Mouse (Mus musculus) lung, embryonic 15.5 days (tissue): ENCODE results near the gene Nfat5. TPM values are rescaled to one million over a fixed set of nuclear protein-coding genes. Genes with fewer than 3 reads are reported as not detected.

ENCODE experiments used
- ATAC-seq: fragments of 200-750 bp; cut with Nextera tagmentation; 2 replicates; pipeline ENCODE4 v1.8.0; 2017; ENCODE audit warnings: moderate number of reproducible peaks, borderline replicate concordance; ENCODE audit not compliant: low FRiP score, low TSS enrichment; ENCODE audit errors: extremely low read depth
- H3K27ac ChIP-seq: fragments of 300-500 bp; sonication (generic); 2 replicates; pipeline ENCODE4 v1.5.1; 2015; ENCODE audit warnings: moderate library complexity, mild to moderate bottlenecking, inconsistent platforms
- H3K27me3 ChIP-seq: fragments of 300-500 bp; sonication (generic); 2 replicates; pipeline ENCODE4 v1.6.1; 2015; ENCODE audit warnings: inconsistent platforms
- H3K36me3 ChIP-seq: fragments of 300-500 bp; sonication (generic); 2 replicates; pipeline ENCODE4 v1.6.1; 2015; ENCODE audit warnings: inconsistent platforms
- H3K4me1 ChIP-seq: fragments of 300-500 bp; sonication (generic); 2 replicates; pipeline ENCODE4 v1.6.1; 2015; ENCODE audit warnings: inconsistent platforms
- H3K4me2 ChIP-seq: fragments of 300-500 bp; sonication (generic); 2 replicates; pipeline ENCODE4 v1.6.1; 2015; ENCODE audit warnings: inconsistent platforms, mild to moderate bottlenecking, moderate library complexity
- H3K4me3 ChIP-seq: fragments of 300-500 bp; sonication (generic); 2 replicates; pipeline ENCODE4 v1.5.1; 2015; ENCODE audit warnings: mild to moderate bottlenecking, inconsistent platforms
- H3K9ac ChIP-seq: fragments of 300-500 bp; sonication (generic); 2 replicates; pipeline ENCODE4 v1.6.1; 2015; ENCODE audit warnings: inconsistent platforms
- H3K9me3 ChIP-seq: fragments of 300-500 bp; sonication (generic); 2 replicates; pipeline ENCODE4 v1.6.1; 2016; ENCODE audit warnings: inconsistent platforms
- WGBS: fragments of 180-500 bp; shearing (Covaris S2); methylation state at CpG from one replicate; pipeline ENCODE4 v1.1.7; 2015; 5-methylcytosine and 5-hydroxymethylcytosine counted together
- polyA plus RNA-seq: library from polyadenylated mRNA; unstranded; fragments of >200 nt; fragmentation: Nextera tagmentation; extraction: Ambion mirVana; gene quantifications from 2 replicates; pipeline ENCODE4 v1.2.1, GENCODE M21; 2015

Gene Nfat5
- polyA plus RNA-seq, 1 experiment from 2014 or later, result 12.5 TPM

DNA sequence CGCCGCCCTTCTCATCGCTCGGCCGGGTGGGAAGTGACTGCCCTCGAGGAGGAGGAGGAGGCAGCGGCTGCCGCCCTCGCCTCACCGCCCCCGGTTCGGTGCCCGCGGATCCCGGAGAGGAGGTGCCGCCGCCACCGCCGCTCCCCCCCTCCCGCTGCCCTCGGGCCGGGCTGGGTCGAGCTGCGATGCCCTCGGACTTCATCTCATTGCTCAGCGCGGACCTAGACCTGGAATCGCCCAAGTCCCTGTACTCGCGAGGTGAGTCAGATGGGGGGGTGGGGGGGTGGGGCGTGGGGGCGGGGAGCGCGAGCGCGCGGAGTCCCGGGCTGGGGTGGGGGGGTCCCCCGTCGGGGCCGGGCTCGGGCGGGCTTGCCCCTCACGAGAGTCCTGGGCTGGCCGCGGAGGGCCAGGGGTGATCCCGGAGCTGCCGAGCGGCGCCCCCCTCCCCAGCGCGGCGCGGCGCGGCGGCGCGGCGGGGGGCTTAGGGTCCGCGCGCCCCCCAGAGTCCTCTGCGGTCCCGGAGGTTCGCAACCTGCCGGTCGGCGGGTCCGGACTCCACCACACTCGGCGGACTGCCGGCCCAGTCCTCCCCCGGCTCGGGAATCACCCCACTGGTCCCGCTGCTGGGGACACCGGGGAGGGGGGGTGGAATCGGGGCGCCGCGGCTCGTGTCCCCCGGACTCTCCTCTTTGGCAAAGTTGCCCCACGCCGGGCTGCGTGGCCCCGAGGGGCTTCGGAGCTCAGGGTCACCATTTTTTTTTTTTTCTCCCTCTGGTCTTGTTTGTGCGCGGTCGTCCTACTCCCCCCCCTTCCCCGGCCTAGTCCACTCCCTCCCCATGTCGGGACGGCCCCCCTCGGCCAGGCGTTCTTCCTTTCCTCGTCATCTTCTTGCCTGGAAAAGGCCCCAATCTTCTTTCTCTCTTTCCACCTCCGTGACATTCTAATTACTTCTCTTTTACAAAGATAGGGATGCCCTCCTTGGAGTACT, 665 bp downstream of the Nfat5 start:
- Histone ChIP-seq H3K4me1 (peaks cover 12% of the 10 kb centered on the region), H3K4me3 (peak overlapping the region; percentile 99), H3K9me3 (no peaks in the 10 kb centered on the region), H3K9ac (peak overlapping the region; percentile 70), H3K27ac (peak overlapping the region; percentile 97), H3K27me3 (no peaks in the 10 kb centered on the region), H3K36me3 (no peaks in the 10 kb centered on the region), H3K4me2 (peak overlapping the region; percentile 56)
- peak; percentile 56 for ATAC-seq
- under 1% methylated on average over 52 of the region's 98 CpGs for WGBS

DNA sequence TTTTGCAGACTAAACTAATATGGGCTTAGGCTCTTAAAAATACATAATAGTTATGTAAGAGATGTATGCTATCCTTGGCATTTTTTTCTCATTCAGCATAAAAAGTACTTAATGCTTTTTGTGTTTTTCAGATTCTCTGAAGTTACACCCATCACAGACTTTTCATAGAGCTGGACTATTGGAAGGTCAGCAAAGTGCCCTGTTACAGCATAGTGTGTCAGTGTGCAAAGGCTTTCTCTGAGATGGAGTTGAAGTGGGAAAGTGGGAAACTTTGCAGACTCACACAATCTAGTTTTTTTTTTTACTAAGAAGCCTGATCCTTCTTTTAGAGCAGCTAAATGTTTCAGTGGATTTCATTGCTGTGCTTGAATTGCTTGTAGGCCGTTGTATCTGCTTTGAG, 2.2 kb downstream of the Nfat5 start:
- peak overlapping the region; percentile 56; the same call in 1 of the 2 replicates for H3K4me2 ChIP-seq
- no peak overlapping the region for H3K9ac ChIP-seq
- H3K36me3 ChIP-seq, result no peaks in the 10 kb centered on the region
- H3K4me3 ChIP-seq, result no peak overlapping the region
- H3K27me3 ChIP-seq, result no peaks in the 10 kb centered on the region
- H3K27ac ChIP-seq, result no peak overlapping the region
- H3K4me1 ChIP-seq, result peaks cover 12% of the 10 kb centered on the region
- H3K9me3 ChIP-seq, result no peaks in the 10 kb centered on the region
- 69% methylated on average over 1 of the region's 1 CpGs for WGBS
- no peak for ATAC-seq

DNA sequence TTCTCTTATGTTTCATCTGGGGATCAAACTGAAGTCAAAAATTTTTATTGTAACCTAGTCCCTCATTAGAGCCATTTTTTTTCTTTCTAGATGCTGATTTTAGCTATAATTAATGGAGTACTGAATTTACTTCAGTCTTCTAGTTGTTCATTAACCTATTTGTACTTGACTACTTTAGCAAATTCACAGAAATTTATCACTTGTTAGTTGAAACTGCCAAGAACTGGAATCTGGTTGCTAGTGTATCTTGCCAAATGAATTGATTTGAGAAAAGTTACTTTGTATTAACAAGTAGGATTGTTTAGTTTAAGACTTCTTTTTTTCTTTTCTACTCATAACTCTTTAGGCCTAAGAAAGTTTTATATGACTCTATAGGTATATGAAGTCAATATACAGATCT, 18.6 kb downstream of the Nfat5 start:
- no peaks in the 10 kb centered on the region for H3K4me1 ChIP-seq

DNA sequence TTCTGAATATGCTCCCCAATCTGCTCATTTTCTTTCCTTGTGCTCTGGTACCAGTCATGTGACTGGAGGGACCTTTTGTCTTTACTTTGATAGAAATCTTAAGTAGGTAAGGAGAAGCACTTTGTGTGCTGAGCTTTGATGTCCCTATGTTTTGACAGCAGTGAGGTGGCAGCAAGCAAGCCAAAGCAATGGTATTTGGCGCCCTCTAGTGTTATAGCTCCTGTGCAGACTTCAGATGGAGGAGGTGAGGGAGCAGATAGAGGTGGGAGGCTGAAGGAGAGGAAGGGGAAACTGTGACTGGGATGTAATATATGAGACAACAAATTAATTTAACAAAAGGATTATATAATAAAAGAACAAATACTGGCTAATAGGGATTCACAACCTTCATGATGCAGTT, 30.9 kb downstream of the Nfat5 start:
- ATAC-seq, result no peak
- H3K27ac ChIP-seq, result no peak overlapping the region
- H3K4me1 ChIP-seq, result no peaks in the 10 kb centered on the region
- H3K27me3 ChIP-seq, result no peaks in the 10 kb centered on the region
- no peaks in the 10 kb centered on the region for H3K9me3 ChIP-seq
- no peaks in the 10 kb centered on the region for H3K36me3 ChIP-seq
- H3K4me2 ChIP-seq, result no peak overlapping the region
- WGBS, result 3% methylated on average over 1 of the region's 1 CpGs
- H3K9ac ChIP-seq, result no peak overlapping the region
- no peak overlapping the region for H3K4me3 ChIP-seq

More for the DNA sequence above, 18.6 kb downstream of the Nfat5 start:
- ATAC-seq, result no peak
- no peaks in the 10 kb centered on the region for H3K9me3 ChIP-seq
- no peak overlapping the region for H3K4me3 ChIP-seq
- no peaks in the 10 kb centered on the region for H3K27me3 ChIP-seq
- H3K36me3 ChIP-seq, result no peaks in the 10 kb centered on the region
- no peak overlapping the region for H3K4me2 ChIP-seq
- no peak overlapping the region for H3K9ac ChIP-seq
- H3K27ac ChIP-seq, result no peak overlapping the region

DNA sequence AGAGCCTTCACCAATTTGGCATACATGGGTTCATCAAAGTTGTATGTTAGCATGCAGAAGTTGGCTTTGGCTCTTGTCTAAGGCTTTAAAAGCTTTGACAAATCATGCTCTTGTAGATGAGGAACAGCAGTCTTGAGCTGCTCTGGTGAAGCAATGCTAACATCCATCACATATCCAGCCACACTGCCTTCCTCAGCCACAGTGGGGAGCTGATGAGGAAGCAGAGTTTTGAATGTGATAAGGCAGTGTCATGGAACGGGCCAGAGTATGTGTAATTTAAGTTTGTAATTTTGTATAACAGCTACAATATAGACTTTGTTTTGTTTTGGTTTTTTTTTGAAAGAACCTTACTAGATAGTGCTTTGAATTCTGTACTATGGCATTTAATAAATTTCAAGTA, 36.3 kb downstream of the Nfat5 start:
- no peaks in the 10 kb centered on the region for H3K36me3 ChIP-seq
- no peak overlapping the region for H3K9ac ChIP-seq
- H3K27me3 ChIP-seq, result no peaks in the 10 kb centered on the region
- no peaks in the 10 kb centered on the region for H3K9me3 ChIP-seq
- no peak for ATAC-seq
- H3K27ac ChIP-seq, result no peak overlapping the region
- no peak overlapping the region for H3K4me3 ChIP-seq
- H3K4me1 ChIP-seq, result no peaks in the 10 kb centered on the region
- 63% methylated on average over 1 of the region's 1 CpGs for WGBS
- H3K4me2 ChIP-seq, result no peak overlapping the region

DNA sequence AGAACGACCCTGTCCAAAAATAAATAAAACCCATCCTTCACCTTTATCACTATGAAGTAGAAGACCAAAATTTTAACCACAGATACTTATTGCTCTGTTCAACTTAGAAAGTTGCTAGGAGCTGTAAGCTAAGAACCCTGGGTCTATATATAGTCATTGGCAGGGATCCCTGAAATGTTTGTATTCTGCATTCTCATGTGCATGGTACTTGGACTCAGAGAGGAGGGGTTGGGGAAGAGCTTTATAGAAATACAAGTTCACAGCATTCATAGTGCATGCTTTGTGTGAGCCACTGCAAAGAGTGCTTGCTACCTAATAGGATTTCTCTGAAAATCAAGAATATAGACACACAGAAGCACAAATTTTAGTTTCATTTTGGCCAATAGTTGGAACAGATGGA, 43.2 kb downstream of the Nfat5 start:
- Histone ChIP-seq H3K4me1 (peaks cover 7% of the 10 kb centered on the region; the same call in 1 of the 2 replicates), H3K4me2 (no peak overlapping the region; the same call in 1 of the 2 replicates), H3K27ac (no peak overlapping the region), H3K9ac (no peak overlapping the region), H3K4me3 (no peak overlapping the region), H3K9me3 (no peaks in the 10 kb centered on the region), H3K27me3 (no peaks in the 10 kb centered on the region), H3K36me3 (peaks cover 6% of the 10 kb centered on the region)
- 60% methylated on average over 1 of the region's 1 CpGs for WGBS
- ATAC-seq, result no peak

DNA sequence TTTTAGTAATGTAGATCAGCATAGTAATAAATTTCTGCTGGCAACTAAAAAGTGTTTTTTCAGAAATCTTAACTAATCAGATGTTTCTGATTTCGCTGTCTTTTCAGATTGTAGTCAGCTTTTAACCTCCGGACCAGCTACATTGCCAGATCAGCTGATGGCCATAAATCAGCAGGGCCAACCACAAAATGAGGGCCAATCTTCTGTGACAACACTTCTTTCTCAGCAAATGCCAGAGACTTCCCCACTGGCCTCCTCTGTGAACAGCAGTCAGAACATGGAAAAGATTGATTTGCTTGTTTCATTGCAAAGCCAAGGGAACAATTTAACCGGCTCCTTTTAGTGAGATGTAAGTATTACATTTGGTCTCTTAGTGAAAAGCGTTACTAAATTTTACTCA, 77.0 kb downstream of the Nfat5 start:
- no peak overlapping the region for H3K9ac ChIP-seq
- no peaks in the 10 kb centered on the region for H3K9me3 ChIP-seq
- no peak overlapping the region for H3K4me3 ChIP-seq
- no peaks in the 10 kb centered on the region for H3K4me1 ChIP-seq
- no peak for ATAC-seq
- peaks cover 55% of the 10 kb centered on the region for H3K36me3 ChIP-seq
- no peak overlapping the region for H3K27ac ChIP-seq
- no peaks in the 10 kb centered on the region for H3K27me3 ChIP-seq
- H3K4me2 ChIP-seq, result no peak overlapping the region
- 82% methylated on average over 4 of the region's 4 CpGs for WGBS

DNA sequence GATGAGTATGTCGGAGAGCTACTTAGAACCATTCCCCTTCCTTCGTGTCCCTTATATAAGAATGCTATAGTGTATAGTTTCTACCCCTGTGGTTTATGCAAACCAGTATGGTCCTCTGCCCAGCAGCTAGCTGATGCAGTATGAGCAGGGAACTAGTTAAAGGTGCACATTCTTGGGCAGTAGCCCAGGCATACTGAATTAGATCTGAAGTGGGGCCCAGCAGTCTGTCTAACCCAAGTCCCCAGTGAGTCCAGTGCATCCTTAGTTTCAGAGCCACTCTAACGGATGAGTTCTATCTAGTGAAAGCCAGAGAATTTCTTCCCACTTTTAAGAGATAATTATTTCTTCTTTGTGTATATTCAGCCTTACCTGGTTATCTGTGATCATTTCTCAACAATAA, 84.1 kb downstream of the Nfat5 start:
- Histone ChIP-seq H3K4me3 (no peak overlapping the region), H3K4me2 (no peak overlapping the region), H3K9ac (no peak overlapping the region), H3K36me3 (peaks cover 29% of the 10 kb centered on the region), H3K27ac (no peak overlapping the region), H3K9me3 (no peaks in the 10 kb centered on the region), H3K27me3 (no peaks in the 10 kb centered on the region), H3K4me1 (no peaks in the 10 kb centered on the region)
- ATAC-seq, result no peak
- WGBS, result 89% methylated on average over 3 of the region's 3 CpGs

DNA sequence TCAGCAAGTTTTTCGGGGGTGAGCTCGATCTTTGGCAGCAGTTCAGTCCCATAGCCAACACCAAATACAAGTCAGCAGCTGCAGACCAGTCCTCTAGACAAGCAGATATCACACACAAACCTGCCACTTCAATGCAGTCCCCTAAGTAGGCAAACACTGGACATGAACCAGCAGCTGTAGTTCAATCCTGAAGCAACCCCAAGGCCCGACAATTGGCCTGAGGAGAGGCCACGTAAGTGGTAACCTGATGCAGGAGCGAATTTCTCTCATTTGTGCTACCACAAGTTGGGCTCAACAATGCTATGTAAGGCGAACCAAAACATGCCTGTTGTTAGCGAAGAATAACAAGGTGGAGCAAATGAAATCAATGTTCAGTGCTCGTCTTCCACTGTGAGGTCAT, 87.5 kb downstream of the Nfat5 start:
- Histone ChIP-seq H3K9ac (no peak overlapping the region), H3K9me3 (no peaks in the 10 kb centered on the region), H3K4me1 (peaks cover 6% of the 10 kb centered on the region; the same call in 1 of the 2 replicates), H3K27ac (no peak overlapping the region), H3K4me3 (no peak overlapping the region), H3K36me3 (peaks cover 26% of the 10 kb centered on the region), H3K27me3 (no peaks in the 10 kb centered on the region), H3K4me2 (no peak overlapping the region)
- 75% methylated on average over 8 of the region's 8 CpGs for WGBS
- no peak for ATAC-seq

DNA sequence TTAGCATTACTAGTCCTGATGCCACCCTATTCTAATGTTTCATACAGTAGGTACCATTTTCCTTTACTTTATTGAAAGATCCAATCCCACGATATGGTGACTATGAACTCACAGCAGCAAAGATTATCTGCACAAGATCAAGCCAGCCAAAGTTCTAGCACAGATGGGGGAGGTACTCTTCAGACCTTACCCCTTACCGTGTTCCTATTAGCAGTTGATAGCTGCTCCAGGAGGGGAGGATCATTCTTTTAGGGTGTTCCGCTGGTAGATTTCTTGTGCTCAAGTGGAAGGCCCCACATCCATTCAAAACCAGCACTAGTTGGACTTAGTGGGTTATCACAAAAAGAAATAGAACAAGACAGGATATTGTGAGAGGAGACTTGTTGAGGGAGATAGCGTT, 88.4 kb downstream of the Nfat5 start:
- Histone ChIP-seq H3K27me3 (no peaks in the 10 kb centered on the region), H3K36me3 (peaks cover 24% of the 10 kb centered on the region), H3K4me3 (no peak overlapping the region), H3K9ac (no peak overlapping the region), H3K27ac (no peak overlapping the region), H3K4me2 (no peak overlapping the region), H3K9me3 (no peaks in the 10 kb centered on the region), H3K4me1 (peaks cover 6% of the 10 kb centered on the region; the same call in 1 of the 2 replicates)
- ATAC-seq, result no peak
- 92% methylated on average over 4 of the region's 4 CpGs for WGBS

DNA sequence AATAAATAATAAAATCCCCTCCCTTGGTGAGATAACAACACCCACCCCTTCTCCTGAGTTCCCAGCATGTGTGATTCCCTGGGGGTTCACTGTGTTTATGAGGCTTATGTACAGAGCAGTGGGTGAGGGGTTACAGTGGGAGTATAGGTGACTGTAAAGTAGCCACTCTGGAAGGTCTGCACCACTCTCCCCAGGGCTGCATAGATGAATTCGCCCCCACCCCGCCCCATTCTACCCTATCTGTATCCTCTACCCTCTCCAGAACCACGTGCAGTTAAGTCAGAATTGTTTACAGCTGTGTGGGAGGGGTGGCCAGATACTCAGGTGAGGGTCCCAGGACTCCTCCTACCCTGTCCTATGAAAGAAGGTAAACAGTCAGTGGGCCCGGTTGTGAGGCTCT, 89.6 kb downstream of the Nfat5 start:
- Histone ChIP-seq H3K4me2 (no peak overlapping the region), H3K27me3 (no peaks in the 10 kb centered on the region), H3K9ac (no peak overlapping the region), H3K36me3 (peaks cover 19% of the 10 kb centered on the region; the same call in 1 of the 2 replicates), H3K4me1 (peaks cover 6% of the 10 kb centered on the region; the same call in 1 of the 2 replicates), H3K9me3 (no peaks in the 10 kb centered on the region), H3K4me3 (no peak overlapping the region), H3K27ac (no peak overlapping the region)
- WGBS, result 51% methylated on average over 4 of the region's 4 CpGs
- 0 out of 2 replicates have a peak, but pooled peaks have one; percentile 32 for ATAC-seq

DNA sequence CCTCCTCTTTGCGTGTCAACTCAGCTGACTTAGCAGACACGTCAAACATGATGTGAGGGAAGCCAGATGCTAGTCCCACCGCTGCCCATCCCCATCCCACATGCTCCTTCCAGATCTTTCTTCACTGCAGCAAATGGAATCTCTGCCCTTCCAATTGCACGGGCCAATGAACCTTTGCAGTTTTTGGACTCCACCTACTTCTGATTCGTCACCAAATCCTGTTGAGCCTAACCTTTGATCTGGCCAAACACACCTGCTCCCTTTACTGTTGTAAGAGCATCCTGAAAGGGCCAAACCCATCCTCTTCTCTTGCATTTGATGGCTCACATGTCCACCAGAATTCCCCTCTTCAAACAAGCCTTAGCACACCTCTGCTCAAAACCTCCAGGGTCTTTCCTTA, 91.4 kb downstream of the Nfat5 start:
- no peak overlapping the region for H3K27ac ChIP-seq
- no peaks in the 10 kb centered on the region for H3K9me3 ChIP-seq
- H3K27me3 ChIP-seq, result no peaks in the 10 kb centered on the region
- no peak overlapping the region for H3K9ac ChIP-seq
- 40% methylated on average over 5 of the region's 5 CpGs for WGBS
- peaks cover 15% of the 10 kb centered on the region for H3K4me1 ChIP-seq
- no peak overlapping the region for H3K4me2 ChIP-seq
- peaks cover 7% of the 10 kb centered on the region; the same call in 1 of the 2 replicates for H3K36me3 ChIP-seq
- no peak overlapping the region for H3K4me3 ChIP-seq
- no peak for ATAC-seq
